Mouse (Mus musculus): ENCODE results near the gene 0610040J01Rik.
A peak's percentile ranks its signal among the peaks of the same experiment; 100 is the strongest.

The 0610040J01Rik gene

GRCm38 (mm10) chr5:63811819-63812508 lies at the start of gene 0610040J01Rik:
0610040J01Rik (plus strand) TSS chr5:63812363.
- peak; percentile 60 for DNase-seq (ENCODE audit: low spot score)

DNA sequence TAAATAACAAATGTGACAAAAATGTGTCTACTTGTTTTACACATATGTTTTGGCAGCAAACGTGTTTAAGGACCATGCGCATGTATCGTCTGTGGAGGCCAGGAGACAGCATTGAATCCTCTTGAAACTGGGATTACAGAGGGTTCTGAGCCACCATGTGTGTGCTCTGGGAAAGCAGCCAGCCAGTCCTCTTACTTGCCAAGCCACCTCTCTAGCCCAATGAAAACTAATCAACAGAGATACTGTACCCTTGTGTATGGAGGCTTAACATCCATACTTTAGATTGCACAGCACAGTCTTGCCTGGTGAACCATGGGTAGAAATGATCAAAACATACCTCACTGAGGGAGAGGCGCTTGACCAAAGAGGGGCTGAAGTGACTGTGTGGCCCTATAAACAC lies 46.3 kb upstream of the 0610040J01Rik start:
- no peak for DNase-seq (ENCODE audit: low spot score)

DNA sequence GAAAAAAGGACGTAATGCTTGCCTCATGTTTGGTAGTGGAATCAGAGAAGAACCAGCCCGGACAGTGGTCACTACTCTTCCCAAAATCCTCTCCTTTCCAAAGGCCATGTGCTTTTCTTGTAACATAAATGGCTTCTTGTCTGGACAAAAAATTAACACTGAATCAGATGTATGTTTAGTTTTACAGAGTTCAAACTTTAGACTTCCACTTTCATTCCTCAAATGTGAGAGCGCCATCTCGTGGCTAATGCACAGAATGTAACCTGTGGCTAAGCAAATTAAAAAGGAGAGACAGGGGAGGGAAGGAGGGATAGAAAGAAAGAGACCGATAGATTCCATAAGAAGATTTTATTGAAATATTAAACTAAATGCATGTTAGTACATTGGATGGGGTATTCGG lies 45.4 kb upstream of the 0610040J01Rik start:
- DNase-seq (ENCODE audit: low spot score), result peak; percentile 13

GRCm38 (mm10) chr5:63767464-63767863 lies 44.7 kb upstream of the 0610040J01Rik start:
- no peak for DNase-seq (ENCODE audit: low spot score)

- DNase-seq (ENCODE audit: low spot score), result no peak
These were observed 43.9 kb upstream of the 0610040J01Rik start for GRCm38 (mm10) chr5:63768220-63768619.

GRCm38 (mm10) chr5:63772971-63773370 lies 39.2 kb upstream of the 0610040J01Rik start:
- no peak for DNase-seq (ENCODE audit: low spot score)

DNA sequence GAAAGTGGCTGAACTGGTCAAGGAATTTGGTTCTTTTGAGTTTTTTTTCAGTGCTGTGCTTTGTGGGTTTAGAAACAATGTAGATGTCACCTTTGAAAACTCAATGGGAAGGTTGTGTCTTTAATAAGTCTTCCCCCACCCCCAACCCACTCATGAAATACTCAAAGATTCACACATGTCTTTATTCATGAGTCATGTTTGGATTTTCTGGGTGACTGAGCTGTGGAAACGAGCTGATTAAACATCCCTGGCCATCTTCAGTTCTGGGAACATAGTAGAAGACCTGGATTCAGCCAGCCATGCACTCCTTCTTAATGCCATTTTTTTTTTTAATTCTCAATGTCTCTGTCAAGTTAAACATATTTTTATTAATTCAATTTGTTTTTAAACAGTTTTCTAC lies 38.6 kb upstream of the 0610040J01Rik start:
- no peak for DNase-seq (ENCODE audit: low spot score)

- no peak for DNase-seq (ENCODE audit: low spot score)
These were observed 23.9 kb upstream of the 0610040J01Rik start for GRCm38 (mm10) chr5:63788156-63788826.

DNA sequence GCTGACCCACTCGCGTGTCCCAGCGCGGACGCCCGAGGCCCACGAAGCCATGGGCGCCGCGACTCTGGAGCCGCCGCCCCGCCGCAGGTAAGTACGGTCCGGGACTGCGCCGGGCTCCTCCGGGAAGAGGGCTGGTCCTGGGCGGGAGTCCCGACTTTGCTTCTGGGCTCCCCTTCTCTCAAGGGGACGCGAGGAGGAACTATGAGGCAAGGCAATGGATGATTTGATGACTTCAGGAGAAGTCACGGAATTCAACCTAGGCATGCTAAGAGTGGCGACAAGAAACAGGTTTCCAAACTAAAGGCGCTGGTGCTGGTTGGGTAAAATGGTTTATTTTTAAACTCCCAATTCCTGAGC lies 324 bp downstream of the 0610040J01Rik start:
- DNase-seq (ENCODE audit: low spot score), result no peak

DNA sequence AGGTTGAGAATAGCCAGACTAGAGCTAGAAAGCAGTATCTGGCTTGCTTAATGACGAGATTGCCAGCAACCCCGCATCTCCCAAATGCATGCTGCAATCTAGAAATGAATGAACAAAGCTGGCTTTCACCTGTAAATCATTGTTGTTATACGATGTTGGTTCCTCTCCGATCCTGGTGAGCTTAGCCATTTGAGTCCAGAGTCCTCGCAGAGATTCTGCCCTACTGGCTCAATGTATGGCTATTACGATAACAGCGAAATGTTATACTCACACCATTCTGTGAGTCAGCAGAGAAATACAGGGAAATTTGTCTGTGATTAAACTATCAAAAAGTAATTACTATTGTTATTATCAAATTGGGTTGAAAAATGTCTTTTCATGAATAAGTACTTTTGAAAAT lies 4.5 kb downstream of the 0610040J01Rik start:
- DNase-seq (ENCODE audit: low spot score), result no peak

DNA sequence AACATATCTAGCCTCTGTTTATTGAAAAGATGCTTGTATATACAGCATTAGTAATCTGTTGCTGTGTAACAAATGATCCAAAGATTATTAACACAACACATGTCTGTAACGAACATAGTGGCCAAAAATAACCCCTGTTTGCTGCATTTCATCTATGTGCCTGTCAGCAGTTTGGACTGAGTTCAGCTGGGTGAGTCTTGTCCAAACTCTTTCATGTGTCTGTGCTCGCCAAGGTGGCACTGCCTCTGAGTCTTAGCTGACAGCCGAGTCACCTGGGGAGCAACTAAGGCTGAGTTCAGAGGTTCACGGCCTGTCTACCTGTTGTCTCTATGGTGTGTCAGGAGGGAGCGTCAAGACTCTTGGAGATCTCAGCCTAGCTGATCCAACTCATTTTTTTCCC lies 5.1 kb downstream of the 0610040J01Rik start:
- no peak for DNase-seq (ENCODE audit: low spot score)

DNA sequence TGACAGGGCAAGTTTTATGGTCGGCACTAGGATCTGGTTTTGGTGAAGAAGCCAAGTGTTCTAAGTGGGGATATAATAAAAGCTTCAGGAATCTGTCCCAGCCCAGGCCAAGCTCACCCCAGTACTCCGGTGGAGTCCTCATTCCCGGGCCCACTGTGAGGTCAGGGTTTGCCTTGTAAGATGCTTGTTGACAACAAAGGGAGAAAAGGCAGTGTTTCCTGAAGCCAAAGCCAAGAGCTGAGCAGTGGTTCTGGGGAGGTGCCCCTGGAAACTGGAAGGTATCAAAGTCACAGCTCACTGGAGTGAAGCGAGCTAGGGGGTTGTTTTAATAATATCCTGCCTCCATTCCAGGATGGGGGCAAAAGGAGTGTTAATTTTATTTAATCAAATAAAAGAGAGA lies 6.8 kb downstream of the 0610040J01Rik start:
- no peak for DNase-seq (ENCODE audit: low spot score)

- no peak for DNase-seq (ENCODE audit: low spot score)
These were observed 7.4 kb downstream of the 0610040J01Rik start for GRCm38 (mm10) chr5:63819519-63819918.

DNA sequence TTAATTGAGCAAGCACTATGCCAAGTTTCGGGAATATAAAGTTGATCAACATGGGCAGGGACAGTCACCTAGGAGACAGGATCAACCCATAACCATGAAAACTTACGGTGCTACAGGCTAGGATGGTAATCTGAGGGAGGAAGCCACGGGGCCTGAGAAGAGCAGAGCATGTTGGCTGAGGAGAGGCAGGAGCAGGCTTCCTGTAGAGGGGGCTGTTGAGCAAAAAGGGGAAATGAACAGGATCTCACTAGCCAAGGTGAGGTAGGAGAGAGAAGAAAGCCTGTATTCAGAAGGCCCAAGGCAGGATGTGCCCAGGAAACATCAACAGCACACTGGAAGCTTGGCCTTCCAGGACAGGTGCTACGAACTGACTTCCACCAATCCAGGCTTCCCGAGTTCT lies 9.0 kb downstream of the 0610040J01Rik start:
- no peak for DNase-seq (ENCODE audit: low spot score)

- no peak for DNase-seq (ENCODE audit: low spot score)
These were observed 9.7 kb downstream of the 0610040J01Rik start for GRCm38 (mm10) chr5:63821860-63822259.

DNA sequence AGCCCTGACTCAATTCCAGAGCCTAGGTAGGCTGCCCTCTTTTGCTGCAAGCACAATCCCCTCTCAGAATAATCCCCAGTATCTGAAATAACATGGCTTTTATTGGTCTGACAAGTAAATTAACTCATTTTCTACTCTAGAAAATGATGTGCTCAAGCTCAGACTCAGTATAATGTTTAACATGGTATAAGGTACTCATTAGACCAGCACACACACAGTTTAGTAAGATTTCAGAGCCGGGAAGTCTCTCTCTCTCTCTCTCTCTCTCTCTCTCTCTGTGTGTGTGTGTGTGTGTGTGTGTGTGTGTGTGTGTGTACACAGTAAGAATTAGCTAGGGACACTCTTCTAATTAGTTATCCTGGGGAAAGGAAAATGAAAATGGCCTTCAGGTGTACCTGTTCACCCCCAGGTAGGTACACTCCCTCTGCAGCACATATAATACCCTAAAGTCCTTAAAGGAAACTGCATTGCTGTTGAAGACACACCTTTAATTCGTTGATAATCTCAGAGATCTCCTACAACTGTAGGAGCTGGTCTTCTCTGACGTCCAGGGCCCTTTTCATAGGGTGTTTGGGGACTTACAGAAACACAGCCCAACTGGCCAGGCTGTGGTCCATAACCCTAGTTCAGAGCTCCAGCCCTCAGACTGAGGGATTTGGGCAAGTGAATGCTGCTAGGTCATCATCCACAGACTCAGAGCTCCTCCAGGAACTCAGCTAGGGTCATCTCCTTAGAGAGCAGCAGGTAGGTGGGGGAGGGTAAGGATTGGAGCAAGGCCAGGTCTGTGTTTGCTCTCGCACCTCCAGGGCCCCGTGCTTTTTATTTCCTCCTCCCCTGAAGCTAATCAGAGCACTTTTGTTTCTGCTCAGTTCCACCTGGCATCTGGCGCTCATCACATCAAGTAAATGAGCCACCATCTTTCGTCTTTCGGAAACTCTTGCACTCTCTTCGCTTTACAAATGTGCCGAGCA lies 11.5 kb downstream of the 0610040J01Rik start:
- no peak for DNase-seq (ENCODE audit: low spot score)

GRCm38 (mm10) chr5:63824599-63825350 lies 12.6 kb downstream of the 0610040J01Rik start:
- no peak for DNase-seq (ENCODE audit: low spot score)

- no peak for DNase-seq (ENCODE audit: low spot score)
These were observed 13.7 kb downstream of the 0610040J01Rik start for GRCm38 (mm10) chr5:63825881-63826280.

GRCm38 (mm10) chr5:63827006-63827405 lies 14.8 kb downstream of the 0610040J01Rik start:
- no peak for DNase-seq (ENCODE audit: low spot score)

DNA sequence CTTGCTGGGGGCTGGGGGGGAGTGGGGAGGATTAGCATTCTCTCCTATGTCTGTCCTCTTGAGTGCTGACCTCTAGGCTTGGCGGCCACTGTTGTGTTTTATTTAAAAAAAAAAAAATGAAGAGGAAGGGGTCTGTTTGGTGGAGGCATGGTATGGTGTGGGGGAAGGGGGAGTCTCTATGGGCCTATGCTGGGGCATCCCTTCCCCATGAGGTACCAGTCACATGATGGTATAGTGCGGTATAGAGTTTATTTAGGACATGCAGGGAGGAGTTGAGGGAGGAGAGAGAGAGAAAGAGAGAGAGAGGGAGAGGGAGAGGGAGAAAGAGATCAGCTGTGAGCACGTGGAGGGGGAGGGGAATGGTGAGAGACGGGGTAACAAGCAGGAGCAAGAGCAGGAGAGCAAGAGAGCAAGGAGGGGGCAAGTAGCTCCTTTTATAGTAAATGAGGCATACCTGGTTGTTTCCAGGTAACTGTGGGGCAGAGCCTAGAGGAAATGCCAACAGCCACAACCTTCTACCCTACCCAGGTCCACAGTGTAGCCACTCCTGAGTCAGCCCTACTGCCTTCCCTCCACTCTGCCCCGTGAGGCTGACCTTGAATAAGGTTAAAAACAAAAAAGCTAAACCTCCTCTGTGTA lies 15.4 kb downstream of the 0610040J01Rik start:
- DNase-seq (ENCODE audit: low spot score), result no peak
